Mouse (Mus musculus) E14TG2a.4 (cell line): ENCODE measurements around the gene Prss53.
"Not testable (repeated sequence)": the region's sequence is repeated elsewhere in the genome, so short reads cannot be mapped to it uniquely, and the experiment has no call there.

ENCODE experiments used
- H3K27me3 ChIP-seq: 2 replicates; pipeline ENCODE4 v1.6.1; 2014; ENCODE audit warnings: low read length, control low read depth; ENCODE audit not compliant: insufficient read depth
- H3K36me3 ChIP-seq: 2 replicates; pipeline ENCODE4 v1.6.1; 2014; ENCODE audit warnings: low read length, control low read depth; ENCODE audit not compliant: insufficient read depth
- H3K4me1 ChIP-seq: replicated peaks from 2 replicates; pipeline ENCODE4 v1.6.1; 2014; ENCODE audit warnings: low read depth, low read length, control low read depth
- H3K4me3 ChIP-seq: replicated peaks from 2 replicates; pipeline ENCODE4 v1.5.1; 2014; ENCODE audit warnings: mild to moderate bottlenecking, low read length
- H3K9me3 ChIP-seq: 2 replicates; pipeline ENCODE4 v1.6.1; 2014; ENCODE audit warnings: low read length, control low read depth
- CTCF ChIP-seq: conservative IDR thresholded peaks from 2 replicates; pipeline ENCODE4 v1.5.1; 2014; ENCODE audit warnings: low read length
- NANOG ChIP-seq: IDR thresholded peaks from 2 replicates; pipeline ENCODE4 v1.6.1; 2014; ENCODE audit warnings: borderline replicate concordance, low read length, mixed read lengths
- POU5F1 ChIP-seq: IDR thresholded peaks from 2 replicates; pipeline ENCODE4 v1.6.1; 2014; ENCODE audit warnings: low read length, borderline replicate concordance

The Prss53 gene

GRCm38 (mm10) chr7:127850906-127851305, 39.9 kb downstream of the Prss53 start:
- no peak for TF ChIP-seq NANOG
- TF ChIP-seq CTCF = no peak
- TF ChIP-seq POU5F1 = no peak
- Histone ChIP-seq H3K4me3 (no peak overlapping the region), H3K9me3 (no peaks in the 10 kb centered on the region), H3K27me3 (no peaks in the 10 kb centered on the region), H3K36me3 (peaks cover 25% of the 10 kb centered on the region), H3K4me1 (peaks cover 40% of the 10 kb centered on the region)

- H3K9me3 ChIP-seq = no peaks in the 10 kb centered on the region
- no peaks in the 10 kb centered on the region for H3K27me3 ChIP-seq
- peaks cover 43% of the 10 kb centered on the region for H3K4me1 ChIP-seq
- H3K36me3 ChIP-seq = peaks cover 27% of the 10 kb centered on the region
- TF ChIP-seq POU5F1 (no peak), CTCF (no peak), NANOG (no peak)
- no peak overlapping the region for H3K4me3 ChIP-seq
Observed at GRCm38 (mm10) chr7:127849973-127850875, 40.5 kb downstream of the Prss53 start.

- Histone ChIP-seq H3K4me1 (peaks cover 27% of the 10 kb centered on the region), H3K9me3 (no peaks in the 10 kb centered on the region), H3K4me3 (peak overlapping the region; percentile 93), H3K27me3 (peaks cover 3% of the 10 kb centered on the region; the same call in 1 of the 2 replicates), H3K36me3 (peaks cover 30% of the 10 kb centered on the region)
- no peak for TF ChIP-seq NANOG
- TF ChIP-seq CTCF = no peak
- TF ChIP-seq POU5F1 = no peak
Observed at GRCm38 (mm10) chr7:127842001-127842718, 48.6 kb downstream of the Prss53 start.

- no peak for TF ChIP-seq CTCF
- Histone ChIP-seq H3K4me1 (peaks cover 23% of the 10 kb centered on the region), H3K9me3 (no peaks in the 10 kb centered on the region)
Observed at GRCm38 (mm10) chr7:127841340-127842000, 49.3 kb downstream of the Prss53 start.

GRCm38 (mm10) chr7:127840886-127841285, 49.9 kb downstream of the Prss53 start:
- TF ChIP-seq CTCF (no peak), POU5F1 (no peak), NANOG (no peak)
- Histone ChIP-seq H3K4me3 (peak overlapping the region; percentile 93), H3K36me3 (peaks cover 18% of the 10 kb centered on the region), H3K4me1 (peaks cover 17% of the 10 kb centered on the region), H3K9me3 (no peaks in the 10 kb centered on the region), H3K27me3 (peaks cover 3% of the 10 kb centered on the region; the same call in 1 of the 2 replicates)

More at GRCm38 (mm10) chr7:127841340-127842000, 49.3 kb downstream of the Prss53 start:
- H3K36me3 ChIP-seq = peaks cover 23% of the 10 kb centered on the region
- peak overlapping the region; percentile 93 for H3K4me3 ChIP-seq
- peaks cover 3% of the 10 kb centered on the region; the same call in 1 of the 2 replicates for H3K27me3 ChIP-seq

DNA sequence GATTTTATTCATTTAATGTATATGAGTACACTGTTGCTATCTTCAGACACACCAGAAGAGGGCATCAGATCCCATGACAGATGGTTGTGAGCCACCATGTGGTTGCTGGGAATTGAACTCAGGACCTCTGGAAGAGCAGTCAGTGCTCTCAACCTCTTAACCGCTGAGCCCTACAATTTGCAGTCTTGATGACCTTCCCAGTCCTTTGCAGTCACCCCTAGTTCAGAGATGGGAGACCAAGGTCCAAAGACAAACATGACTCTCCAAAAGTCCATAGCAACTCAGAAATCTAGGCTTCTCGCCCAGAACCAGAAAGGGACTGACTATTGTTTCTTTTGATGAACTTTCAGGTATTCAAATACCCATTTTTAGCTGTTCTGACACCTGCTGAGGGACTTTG, 50.7 kb downstream of the Prss53 start:
- not testable (repeated sequence) for H3K4me3 ChIP-seq, H3K27me3 ChIP-seq, H3K9me3 ChIP-seq
- Histone ChIP-seq H3K36me3 (peaks cover 16% of the 10 kb centered on the region), H3K4me1 (peaks cover 15% of the 10 kb centered on the region)

- not testable (repeated sequence) for H3K36me3 ChIP-seq, H3K27me3 ChIP-seq, H3K4me3 ChIP-seq, H3K9me3 ChIP-seq
- peaks cover 13% of the 10 kb centered on the region for H3K4me1 ChIP-seq
- TF ChIP-seq CTCF = peak; percentile 40
Observed at GRCm38 (mm10) chr7:127837878-127838277, 52.9 kb downstream of the Prss53 start.

DNA sequence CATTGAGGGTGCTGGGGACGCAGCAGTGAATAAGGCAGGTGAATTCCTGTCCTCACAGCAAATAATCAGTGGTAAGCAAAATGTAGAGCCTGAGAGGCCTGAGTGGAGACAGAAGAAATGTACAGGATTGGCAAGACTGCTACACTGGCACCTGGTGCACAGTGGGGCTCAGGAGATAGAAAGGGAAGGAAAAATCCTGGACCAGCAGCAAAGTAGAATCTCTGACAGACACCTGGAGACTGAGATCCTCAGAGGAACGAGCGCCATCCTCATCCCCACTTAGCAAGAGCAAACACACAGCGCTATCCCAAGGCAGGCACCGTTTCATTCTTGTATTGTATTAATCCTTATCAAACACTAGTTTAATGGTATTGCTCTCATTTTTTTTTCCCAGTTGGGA, 53.3 kb downstream of the Prss53 start:
- Histone ChIP-seq H3K4me3 (no peak overlapping the region), H3K36me3 (no peaks in the 10 kb centered on the region), H3K27me3 (peaks cover 3% of the 10 kb centered on the region; the same call in 1 of the 2 replicates), H3K9me3 (no peaks in the 10 kb centered on the region), H3K4me1 (peaks cover 9% of the 10 kb centered on the region)
- TF ChIP-seq CTCF = no peak
- TF ChIP-seq POU5F1 = no peak
- TF ChIP-seq NANOG = no peak
